Mouse (Mus musculus) intestine, embryonic 14.5 days (tissue): ENCODE data around the gene Nxph4. TPM values are rescaled to one million over a fixed set of nuclear protein-coding genes. Genes with fewer than 3 reads are reported as not detected.

ENCODE experiments used
- ATAC-seq: fragments of 200-750 bp; cut with Nextera tagmentation; replicated peaks from 2 replicates; pipeline ENCODE4 v1.8.0; 2017; ENCODE audit warnings: low read depth, moderate number of reproducible peaks, moderate TSS enrichment, moderate library complexity; ENCODE audit not compliant: low FRiP score, low TSS enrichment
- DNase-seq: peaks from one replicate; pipeline ENCODE4 v3.0.0-alpha.2; 2018; ENCODE audit warnings: low spot score
- H3K27ac ChIP-seq: fragments of 300-500 bp; sonication (generic); 2 replicates; pipeline ENCODE4 v1.5.1; 2014; ENCODE audit warnings: low read depth, mild to moderate bottlenecking, control low read depth
- H3K27me3 ChIP-seq: fragments of 300-500 bp; sonication (generic); replicated peaks from 2 replicates; pipeline ENCODE4 v1.6.1; 2014; ENCODE audit warnings: low read length, control low read depth; ENCODE audit not compliant: control insufficient read depth, insufficient read depth
- H3K36me3 ChIP-seq: fragments of 300-500 bp; sonication (generic); 2 replicates; pipeline ENCODE4 v1.6.1; 2014; ENCODE audit warnings: low read length, control low read depth; ENCODE audit not compliant: control insufficient read depth, insufficient read depth
- H3K4me1 ChIP-seq: fragments of 300-500 bp; sonication (generic); replicated peaks from 2 replicates; pipeline ENCODE4 v1.6.1; 2014; ENCODE audit warnings: low read length, control low read depth, mixed read lengths; ENCODE audit not compliant: control insufficient read depth, insufficient read depth
- H3K4me2 ChIP-seq: fragments of 300-500 bp; sonication (generic); 2 replicates; pipeline ENCODE4 v1.6.1; 2014; ENCODE audit warnings: low read length
- H3K4me3 ChIP-seq: fragments of 300-500 bp; sonication (generic); 2 replicates; pipeline ENCODE4 v1.5.1; 2014; ENCODE audit warnings: low read depth, low read length, control low read depth, mixed read lengths
- H3K9ac ChIP-seq: fragments of 300-500 bp; sonication (generic); 2 replicates; pipeline ENCODE4 v1.6.1; 2014; ENCODE audit warnings: mild to moderate bottlenecking, low read length
- H3K9me3 ChIP-seq: fragments of 300-500 bp; sonication (generic); 2 replicates; pipeline ENCODE4 v1.6.1; 2016; ENCODE audit warnings: low read length, control low read depth; ENCODE audit not compliant: control insufficient read depth
- WGBS: fragments of 180-500 bp; shearing (Covaris S2); extraction: QIAGEN DNeasy Blood & Tissue Kit; methylation state at CpG from one replicate; pipeline ENCODE4 v1.1.7; 2014; 5-methylcytosine and 5-hydroxymethylcytosine counted together
- polyA plus RNA-seq: library from polyadenylated mRNA; unstranded; fragments of >200 nt; fragmentation: Nextera tagmentation; extraction: Ambion mirVana; gene quantifications from 2 replicates; pipeline ENCODE4 v1.2.1, GENCODE M21; 2014

The Nxph4 gene
- polyA plus RNA-seq, 1 experiment from 2014 or later = 5.5 TPM

GRCm38 (mm10) chr10:127516576-127517260, 17.6 kb downstream of the Nxph4 start:
- ATAC-seq (0 out of 2 replicates have a peak, but pooled peaks have one; percentile 12), DNase-seq (peak; percentile 84)
- H3K27ac ChIP-seq = no peak overlapping the region; the same call in 1 of the 2 replicates
- no peaks in the 10 kb centered on the region for H3K9me3 ChIP-seq
- 12% methylated on average over 30 of the region's 30 CpGs for WGBS
- 0 out of 2 replicates have a peak overlapping the region, but pooled peaks have one; percentile 8 for H3K4me3 ChIP-seq
- peaks cover 42% of the 10 kb centered on the region for H3K4me1 ChIP-seq
- H3K4me2 ChIP-seq = peak overlapping the region; percentile 33
- peak overlapping the region; percentile 15; the same call in 1 of the 2 replicates for H3K9ac ChIP-seq
- H3K36me3 ChIP-seq = peaks cover 27% of the 10 kb centered on the region
- peaks cover 45% of the 10 kb centered on the region for H3K27me3 ChIP-seq

GRCm38 (mm10) chr10:127515983-127516459, 18.3 kb downstream of the Nxph4 start:
- H3K4me2 ChIP-seq = peak overlapping the region; percentile 33
- H3K9me3 ChIP-seq = no peaks in the 10 kb centered on the region
- H3K4me3 ChIP-seq = no peak overlapping the region
- peaks cover 35% of the 10 kb centered on the region for H3K4me1 ChIP-seq
- H3K36me3 ChIP-seq = peaks cover 27% of the 10 kb centered on the region
- H3K9ac ChIP-seq = peak overlapping the region; percentile 8; the same call in 1 of the 2 replicates
- ATAC-seq (no peak), DNase-seq (no peak)
- H3K27ac ChIP-seq = no peak overlapping the region; the same call in 1 of the 2 replicates
- WGBS = 23% methylated on average over 8 of the region's 8 CpGs
- peaks cover 51% of the 10 kb centered on the region for H3K27me3 ChIP-seq

- no peak for DNase-seq
- Histone ChIP-seq H3K27ac (no peak overlapping the region), H3K4me1 (peaks cover 33% of the 10 kb centered on the region), H3K9me3 (no peaks in the 10 kb centered on the region), H3K36me3 (peaks cover 27% of the 10 kb centered on the region), H3K27me3 (peaks cover 57% of the 10 kb centered on the region), H3K4me2 (no peak overlapping the region; the same call in 1 of the 2 replicates), H3K4me3 (no peak overlapping the region), H3K9ac (no peak overlapping the region)
- 35% methylated on average over 9 of the region's 9 CpGs for WGBS
- no peak for ATAC-seq
Observed at GRCm38 (mm10) chr10:127515271-127515982, 18.9 kb downstream of the Nxph4 start.

GRCm38 (mm10) chr10:127514764-127515163, 19.6 kb downstream of the Nxph4 start, which contains the start of gene Ndufa4l2:
TSS of gene Ndufa4l2 (plus strand) at chr10:127514967.
- WGBS = 22% methylated on average over 6 of the region's 6 CpGs
- Histone ChIP-seq H3K27me3 (peaks cover 63% of the 10 kb centered on the region), H3K36me3 (peaks cover 22% of the 10 kb centered on the region), H3K4me2 (peak within 1 kb of the TSS; percentile 93), H3K9ac (no peak within 1 kb of the TSS), H3K9me3 (no peaks in the 10 kb centered on the region), H3K4me3 (no peak within 1 kb of the TSS), H3K27ac (no peak within 1 kb of the TSS), H3K4me1 (peaks cover 33% of the 10 kb centered on the region)
- ATAC-seq = no peak
- no peak for DNase-seq

- no peak overlapping the region for H3K4me3 ChIP-seq
- H3K27ac ChIP-seq = no peak overlapping the region
- peaks cover 69% of the 10 kb centered on the region for H3K27me3 ChIP-seq
- H3K9me3 ChIP-seq = no peaks in the 10 kb centered on the region
- no peak for DNase-seq
- peaks cover 17% of the 10 kb centered on the region for H3K36me3 ChIP-seq
- H3K9ac ChIP-seq = no peak overlapping the region
- 18% methylated on average over 13 of the region's 13 CpGs for WGBS
- peak overlapping the region; percentile 93; the same call in 1 of the 2 replicates for H3K4me2 ChIP-seq
- H3K4me1 ChIP-seq = peaks cover 37% of the 10 kb centered on the region
- ATAC-seq = no peak
Observed at GRCm38 (mm10) chr10:127514111-127514698, 20.2 kb downstream of the Nxph4 start.

GRCm38 (mm10) chr10:127513501-127514091, 20.8 kb downstream of the Nxph4 start:
- peak overlapping the region; percentile 93 for H3K4me2 ChIP-seq
- H3K9ac ChIP-seq = no peak overlapping the region
- DNase-seq = no peak
- no peak overlapping the region for H3K27ac ChIP-seq
- peak overlapping the region; percentile 23; the same call in 1 of the 2 replicates for H3K4me3 ChIP-seq
- H3K9me3 ChIP-seq = no peaks in the 10 kb centered on the region
- H3K4me1 ChIP-seq = peaks cover 40% of the 10 kb centered on the region
- no peak for ATAC-seq
- peaks cover 75% of the 10 kb centered on the region for H3K27me3 ChIP-seq
- H3K36me3 ChIP-seq = peaks cover 16% of the 10 kb centered on the region
- WGBS = 3% methylated on average over 16 of the region's 16 CpGs

- peak overlapping the region; percentile 46 for H3K4me3 ChIP-seq
- H3K9me3 ChIP-seq = no peaks in the 10 kb centered on the region
- H3K36me3 ChIP-seq = peaks cover 8% of the 10 kb centered on the region
- peak overlapping the region; percentile 29; the same call in 1 of the 2 replicates for H3K9ac ChIP-seq
- no peak overlapping the region for H3K27ac ChIP-seq
- peaks cover 40% of the 10 kb centered on the region for H3K4me1 ChIP-seq
- ATAC-seq (peak; percentile 29), DNase-seq (peak; percentile 100)
- peaks cover 82% of the 10 kb centered on the region for H3K27me3 ChIP-seq
- WGBS = under 1% methylated on average over 27 of the region's 27 CpGs
- peak overlapping the region; percentile 93 for H3K4me2 ChIP-seq
Observed at GRCm38 (mm10) chr10:127512813-127513212, 21.5 kb downstream of the Nxph4 start.

- no peak for DNase-seq
- no peak overlapping the region; the same call in 1 of the 2 replicates for H3K9ac ChIP-seq
- peaks cover 3% of the 10 kb centered on the region; the same call in 1 of the 2 replicates for H3K36me3 ChIP-seq
- H3K4me1 ChIP-seq = peaks cover 40% of the 10 kb centered on the region
- peaks cover 86% of the 10 kb centered on the region for H3K27me3 ChIP-seq
- peak overlapping the region; percentile 46 for H3K4me3 ChIP-seq
- no peaks in the 10 kb centered on the region for H3K9me3 ChIP-seq
- peak overlapping the region; percentile 93 for H3K4me2 ChIP-seq
- ATAC-seq = no peak
- H3K27ac ChIP-seq = no peak overlapping the region
- WGBS = 4% methylated on average over 7 of the region's 7 CpGs
Observed at GRCm38 (mm10) chr10:127512307-127512666, 22.1 kb downstream of the Nxph4 start.
